Mouse (Mus musculus) MEL (cell line): Measurements from ENCODE around the gene Mylk. TPM values are rescaled to one million over a fixed set of nuclear protein-coding genes. Genes with fewer than 3 reads are reported as not detected.

Experiments used
- DNase-seq: peaks from one replicate; pipeline ENCODE4 v3.0.0; 2011; ENCODE audit warnings: low read depth, low spot score
- H3K27ac ChIP-seq: 2 replicates; pipeline ENCODE4 v1.5.1; 2012; ENCODE audit warnings: low read depth, mild to moderate bottlenecking, control low read depth, low read length, moderate library complexity; ENCODE audit not compliant: control insufficient read depth
- H3K27me3 ChIP-seq, 2 experiments: fragments of 150-350 bp in 1 of 2; sonication (generic) in 1 of 2; 2 replicates each; pipeline ENCODE4 v1.6.1; 2012; ENCODE audit warnings: low read length in 2 of 2, mild to moderate bottlenecking in 2 of 2, improper control_type of control experiment in 1 of 2, moderate library complexity in 1 of 2; ENCODE audit not compliant: insufficient read depth in 2 of 2, control insufficient read depth in 1 of 2
- H3K36me3 ChIP-seq, 2 experiments: 2 replicates each; pipeline ENCODE4 v1.6.1; 2012 to 2014; ENCODE audit warnings: low read length in 2 of 2, improper control_type of control experiment in 1 of 2, inconsistent platforms in 1 of 2, mild to moderate bottlenecking in 1 of 2; ENCODE audit not compliant: insufficient read depth in 2 of 2, control insufficient read depth in 1 of 2
- H3K4me1 ChIP-seq, 2 experiments: fragments of 150-350 bp in 1 of 2; sonication (generic) in 1 of 2; 2 replicates each; pipeline ENCODE4 v1.6.1; 2012; ENCODE audit warnings: low read length in 2 of 2, improper control_type of control experiment in 1 of 2, mild to moderate bottlenecking in 1 of 2; ENCODE audit not compliant: insufficient read depth in 2 of 2, control insufficient read depth in 1 of 2
- H3K4me3 ChIP-seq, 2 experiments: fragments of 150-350 bp in 1 of 2; sonication (generic) in 1 of 2; 2 replicates each; pipeline ENCODE4 v1.5.1; 2012; ENCODE audit warnings: low read depth in 2 of 2, low read length in 2 of 2, mild to moderate bottlenecking in 2 of 2, moderate library complexity in 2 of 2, control low read depth in 1 of 2, improper control_type of control experiment in 1 of 2; ENCODE audit not compliant: control insufficient read depth in 1 of 2, insufficient read depth in 1 of 2
- H3K79me2 ChIP-seq: 2 replicates; pipeline ENCODE4 v1.6.1; 2012; ENCODE audit warnings: mild to moderate bottlenecking, low read length, moderate library complexity; ENCODE audit not compliant: control insufficient read depth, poor library complexity, insufficient read depth
- H3K9ac ChIP-seq: 2 replicates; pipeline ENCODE4 v1.6.1; 2012; ENCODE audit warnings: low read depth, mild to moderate bottlenecking, control low read depth, low read length, moderate library complexity; ENCODE audit not compliant: control insufficient read depth, poor library complexity, severe bottlenecking
- H3K9me3 ChIP-seq: fragments of 150-350 bp; sonication (generic); replicated peaks from 2 replicates; pipeline ENCODE4 v1.6.1; 2012; ENCODE audit warnings: mild to moderate bottlenecking, low read length, improper control_type of control experiment, moderate library complexity; ENCODE audit not compliant: insufficient read depth
- BHLHE40 ChIP-seq: IDR thresholded peaks from 2 replicates; pipeline ENCODE4 v1.6.1; 2012; ENCODE audit warnings: low read depth, mild to moderate bottlenecking, inconsistent platforms, low read length, improper control_type of control experiment, borderline replicate concordance
- CHD1 ChIP-seq: IDR thresholded peaks from 2 replicates; pipeline ENCODE4 v1.6.1; 2012; ENCODE audit warnings: low read depth, mild to moderate bottlenecking, inconsistent platforms, low read length, improper control_type of control experiment
- E2F4 ChIP-seq: IDR thresholded peaks from 2 replicates; pipeline ENCODE4 v1.6.1; 2011; ENCODE audit warnings: low read depth, low read length, improper control_type of control experiment, borderline replicate concordance
- ELF1 ChIP-seq: IDR thresholded peaks from 2 replicates; pipeline ENCODE4 v1.6.1; 2014; ENCODE audit warnings: low read depth, mild to moderate bottlenecking, inconsistent platforms, low read length, improper control_type of control experiment, moderate library complexity
- EP300 ChIP-seq, 2 experiments: IDR thresholded peaks; 2 replicates each; pipeline ENCODE4 v1.6.1; 2011; ENCODE audit warnings: improper control_type of control experiment in 2 of 2, low read length in 2 of 2, low read depth in 1 of 2, mild to moderate bottlenecking in 1 of 2
- HCFC1 ChIP-seq: IDR thresholded peaks from 2 replicates; pipeline ENCODE4 v1.6.1; 2012; ENCODE audit warnings: low read depth, mild to moderate bottlenecking, inconsistent platforms, low read length, improper control_type of control experiment, moderate library complexity
- KAT2A ChIP-seq: conservative IDR thresholded peaks from 2 replicates; pipeline ENCODE4 v1.6.1; 2012; ENCODE audit warnings: low read depth, low read length, improper control_type of control experiment, inconsistent platforms
- MAFK ChIP-seq: IDR thresholded peaks from 2 replicates; pipeline ENCODE4 v1.6.1; 2011; ENCODE audit warnings: low read depth, mild to moderate bottlenecking, low read length, improper control_type of control experiment, borderline replicate concordance
- MAZ ChIP-seq: IDR thresholded peaks from 2 replicates; pipeline ENCODE4 v1.6.1; 2012; ENCODE audit warnings: low read depth, mild to moderate bottlenecking, inconsistent platforms, low read length, improper control_type of control experiment
- MEF2A ChIP-seq: IDR thresholded peaks from 2 replicates; pipeline ENCODE4 v1.6.1; 2014; ENCODE audit warnings: low read depth, mild to moderate bottlenecking, inconsistent platforms, low read length, improper control_type of control experiment; ENCODE audit not compliant: poor library complexity, insufficient replicate concordance, severe bottlenecking; ENCODE audit errors: extremely low read depth
- MYC ChIP-seq: IDR thresholded peaks from 2 replicates; pipeline ENCODE4 v1.6.1; 2011; ENCODE audit warnings: low read depth, mild to moderate bottlenecking, low read length, improper control_type of control experiment, moderate library complexity
- RAD21 ChIP-seq: IDR thresholded peaks from 2 replicates; pipeline ENCODE4 v1.6.1; 2011; ENCODE audit warnings: mild to moderate bottlenecking, low read depth, low read length, improper control_type of control experiment
- RCOR1 ChIP-seq: IDR thresholded peaks from 2 replicates; pipeline ENCODE4 v1.6.1; 2012; ENCODE audit warnings: low read depth, mild to moderate bottlenecking, inconsistent platforms, low read length, improper control_type of control experiment
- SMC3 ChIP-seq: IDR thresholded peaks from 2 replicates; pipeline ENCODE4 v1.6.1; 2011; ENCODE audit warnings: low read depth, low read length, improper control_type of control experiment
- TCF12 ChIP-seq: IDR thresholded peaks from 2 replicates; pipeline ENCODE4 v1.6.1; 2014; ENCODE audit warnings: low read depth, mild to moderate bottlenecking, inconsistent platforms, low read length, improper control_type of control experiment, moderate library complexity
- UBTF ChIP-seq: IDR thresholded peaks from 2 replicates; pipeline ENCODE4 v1.6.1; 2012; ENCODE audit warnings: low read depth, mild to moderate bottlenecking, inconsistent platforms, low read length, improper control_type of control experiment, moderate library complexity, borderline replicate concordance; ENCODE audit not compliant: insufficient read depth
- ZKSCAN1 ChIP-seq: IDR thresholded peaks from 2 replicates; pipeline ENCODE4 v1.6.1; 2012; ENCODE audit warnings: low read depth, mild to moderate bottlenecking, inconsistent platforms, low read length, improper control_type of control experiment, moderate library complexity
- ZMIZ1 ChIP-seq: IDR thresholded peaks from 2 replicates; pipeline ENCODE4 v1.6.1; 2012; ENCODE audit warnings: low read depth, mild to moderate bottlenecking, inconsistent platforms, low read length, improper control_type of control experiment, moderate library complexity
- ZNF384 ChIP-seq: IDR thresholded peaks from 2 replicates; pipeline ENCODE4 v1.6.1; 2012; ENCODE audit warnings: low read depth, mild to moderate bottlenecking, inconsistent platforms, low read length, improper control_type of control experiment
- polyA plus RNA-seq, 2 experiments: library from polyadenylated mRNA; stranded (reverse) in 1 of 2; unstranded in 1 of 2; fragments of >175 nt in 1 of 2; fragments of >200 nt in 1 of 2; gene quantifications; 2 replicates each; pipeline versions ENCODE4 v1.2.1 to v1.2.4; 2012; ENCODE audit warnings: low replicate concordance in 2 of 2, low read depth in 1 of 2; ENCODE audit not compliant: insufficient read length in 2 of 2, insufficient read depth in 1 of 2, missing spikeins in 1 of 2
- total RNA-seq: library from RNA; depleted of rRNA; stranded (reverse); fragments of 300-350 nt; gene quantifications from 2 replicates; pipeline ENCODE4 v1.2.3, GENCODE M21; 2012

Mylk gene
- total and polyA plus RNA-seq, 3 experiments, result not detected

DNA sequence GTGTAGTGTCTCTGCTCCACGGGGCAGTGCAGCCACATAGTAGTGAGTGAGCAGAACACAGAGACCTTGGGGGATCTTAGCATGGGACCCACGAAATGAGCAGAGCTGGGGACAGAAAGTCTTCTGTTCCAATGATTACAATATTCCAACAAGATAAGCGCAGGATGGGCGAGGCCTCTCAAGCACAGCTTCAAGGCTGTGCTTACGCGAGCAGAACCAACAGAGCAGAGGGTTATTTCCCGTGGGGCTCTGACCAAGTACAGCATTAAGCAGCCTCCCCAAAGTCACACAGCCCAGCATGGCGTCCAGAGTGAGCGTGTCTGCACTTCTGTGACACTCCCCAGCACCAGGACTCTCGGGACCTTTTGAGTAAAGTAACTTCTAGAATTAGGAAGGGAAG lies 252.6 kb downstream of the Mylk start:
- Histone ChIP-seq H3K27me3 (no peaks in the 10 kb centered on the region; a peak in 1 of 4 replicates), H3K9ac (no peak overlapping the region), H3K27ac (no peak overlapping the region), H3K36me3 (no peaks in the 10 kb centered on the region), H3K79me2 (no peaks in the 10 kb centered on the region), H3K4me1 (no peaks in the 10 kb centered on the region), H3K4me3 (no peak overlapping the region), H3K9me3 (no peaks in the 10 kb centered on the region)
- no peak for DNase-seq
- TF ChIP-seq MEF2A, result no peak
- TF ChIP-seq ZMIZ1, result no peak
- no peak for TF ChIP-seq E2F4
- TF ChIP-seq ELF1, result no peak
- no peak for TF ChIP-seq ZKSCAN1
- TF ChIP-seq MAFK, result no peak
- no peak for TF ChIP-seq TCF12
- no peak for TF ChIP-seq MYC
- TF ChIP-seq, all 39 proteins: peak for 0

DNA sequence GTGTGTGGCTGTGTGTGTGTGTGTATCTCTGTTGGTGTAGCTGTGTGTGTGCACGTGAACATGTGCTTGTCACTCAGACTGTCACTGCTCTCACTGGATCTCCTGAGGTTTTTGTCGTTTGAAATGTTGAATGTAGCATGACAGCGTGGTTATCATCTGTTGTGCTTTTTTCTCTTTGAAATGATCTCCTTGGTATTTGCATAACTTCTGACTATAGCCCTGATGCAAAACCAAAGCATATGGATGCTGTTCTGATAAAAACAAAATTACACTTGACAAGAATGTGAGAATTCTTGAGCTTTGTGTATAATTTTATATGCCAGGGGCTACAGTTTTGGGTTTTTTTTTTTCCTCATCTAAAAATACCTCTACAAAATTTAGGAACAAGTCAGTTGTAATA lies 254.0 kb downstream of the Mylk start:
- no peak for TF ChIP-seq HCFC1
- no peak for TF ChIP-seq MAZ
- TF ChIP-seq KAT2A, result no peak
- TF ChIP-seq CHD1, result no peak
- TF ChIP-seq BHLHE40, result no peak
- TF ChIP-seq SMC3, result no peak
- TF ChIP-seq ZMIZ1, result no peak
- TF ChIP-seq MYC, result no peak
- H3K27me3 ChIP-seq, result no peaks in the 10 kb centered on the region; a peak in 1 of 4 replicates
- H3K9ac ChIP-seq, result no peak overlapping the region
- H3K27ac ChIP-seq, result no peak overlapping the region
- H3K36me3 ChIP-seq, result no peaks in the 10 kb centered on the region
- no peaks in the 10 kb centered on the region for H3K79me2 ChIP-seq
- no peak for DNase-seq
- no peaks in the 10 kb centered on the region for H3K9me3 ChIP-seq
- H3K4me1 ChIP-seq, result no peaks in the 10 kb centered on the region
- no peak overlapping the region for H3K4me3 ChIP-seq

DNA sequence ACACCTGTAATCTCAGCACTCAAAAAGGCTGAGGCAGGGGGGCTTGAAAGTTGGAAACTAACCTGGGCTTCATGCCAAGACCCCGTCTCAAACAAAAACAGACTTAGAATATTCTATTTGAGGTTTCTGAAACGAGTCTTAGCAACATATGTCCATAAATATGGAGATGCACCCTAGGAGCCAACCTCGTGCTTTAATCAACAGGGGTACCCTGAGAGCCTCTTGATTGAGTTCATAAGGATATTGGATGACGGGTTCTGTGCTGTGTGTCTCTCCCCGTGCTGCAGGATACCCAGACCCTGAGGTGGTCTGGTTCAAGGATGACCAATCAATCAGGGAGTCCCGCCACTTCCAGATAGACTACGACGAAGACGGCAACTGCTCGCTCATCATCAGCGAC lies 255.0 kb downstream of the Mylk start:
- no peaks in the 10 kb centered on the region for H3K79me2 ChIP-seq
- H3K27ac ChIP-seq, result no peak overlapping the region
- H3K9me3 ChIP-seq, result no peaks in the 10 kb centered on the region
- no peak for DNase-seq
- no peaks in the 10 kb centered on the region; a peak in 1 of 4 replicates for H3K27me3 ChIP-seq
- no peaks in the 10 kb centered on the region for H3K36me3 ChIP-seq
- TF ChIP-seq ZMIZ1 (no peak), E2F4 (no peak), EP300 (IDR thresholded peaks at IDR 0.05; ENCODE audit: low read depth in 1 of 2, low read length in 2 of 2) (no peak), CHD1 (no peak), RCOR1 (no peak), RAD21 (no peak), ZNF384 (no peak), UBTF (no peak), MAFK (no peak)
- H3K4me1 ChIP-seq, result no peaks in the 10 kb centered on the region
- no peak overlapping the region for H3K4me3 ChIP-seq
- no peak overlapping the region for H3K9ac ChIP-seq
